ENCODE assay signal across 24 mouse cellular contexts in genomic region chr13:9418441-9418840, GRCm38 (mm10).
DNase-seq lines count a peak whose midpoint lies in the region; ATAC-seq lines count a peak whose summit lies in the region.
"Had no signal": no experiment of that assay in that cellular context is flagged by ENCODE, and none has a peak within 500 bp of the region (broad histone marks: within the 10 kb centered on the region; RNA-seq: fewer than 3 reads in every experiment).

No protein-coding gene starts in this region.

- H3K4me3 ChIP-seq in kidney, embryonic 14.5 days (ENCODE audit: low read length) = no peak overlapping the region
- H3K4me3 ChIP-seq: forebrain, embryonic 13.5 days; heart, embryonic 13.5 days; limb, embryonic 12.5 days; liver, embryonic 13.5 days; lung, embryonic 15.5 days; megakaryocyte, embryonic 14.5 days; neural tube, embryonic 12.5 days had no signal

- no peaks in the 10 kb centered on the region for H3K4me1 ChIP-seq in kidney, embryonic 14.5 days (ENCODE audit: control insufficient read depth, insufficient read depth, low read length)
- H3K4me1 ChIP-seq: forebrain, embryonic 13.5 days; limb, embryonic 12.5 days; neural tube, embryonic 12.5 days had no signal

- H3K36me3 ChIP-seq in kidney, embryonic 14.5 days (ENCODE audit: control insufficient read depth, insufficient read depth, low read length) = no peaks in the 10 kb centered on the region
- H3K36me3 ChIP-seq: heart, embryonic 13.5 days; limb, embryonic 12.5 days; liver, embryonic 13.5 days; lung, embryonic 15.5 days; neural tube, embryonic 12.5 days had no signal

- WGBS in kidney, embryonic 14.5 days = 94% methylated on average over 3 of the region's 3 CpGs

- no peaks in the 10 kb centered on the region for H3K27me3 ChIP-seq in kidney, embryonic 14.5 days (ENCODE audit: control insufficient read depth, insufficient read depth, low read length)
- H3K27me3 ChIP-seq: forebrain, embryonic 13.5 days; heart, embryonic 13.5 days; limb, embryonic 12.5 days; liver, embryonic 13.5 days; lung, embryonic 15.5 days; megakaryocyte, embryonic 14.5 days; neural tube, embryonic 12.5 days had no signal

- no peaks in the 10 kb centered on the region for H3K9me3 ChIP-seq in kidney, embryonic 14.5 days (ENCODE audit: control insufficient read depth, low read length)
- H3K9me3 ChIP-seq: forebrain, embryonic 13.5 days; heart, embryonic 13.5 days; limb, embryonic 12.5 days; liver, embryonic 13.5 days; lung, embryonic 15.5 days; megakaryocyte, embryonic 14.5 days; neural tube, embryonic 12.5 days had no signal

- no peak overlapping the region for H3K4me2 ChIP-seq in kidney, embryonic 14.5 days (replicated peaks; ENCODE audit: low read depth, low read length)
- H3K4me2 ChIP-seq: forebrain, embryonic 13.5 days; heart, embryonic 13.5 days; limb, embryonic 12.5 days; liver, embryonic 13.5 days; lung, embryonic 15.5 days; neural tube, embryonic 12.5 days had no signal

- no peak overlapping the region for H3K9ac ChIP-seq in kidney, embryonic 14.5 days (ENCODE audit: low read depth, low read length)
- H3K9ac ChIP-seq: forebrain, embryonic 13.5 days; heart, embryonic 13.5 days; limb, embryonic 12.5 days; liver, embryonic 13.5 days; lung, embryonic 15.5 days; neural tube, embryonic 12.5 days had no signal

- no peak for ATAC-seq in kidney, embryonic 14.5 days (ENCODE audit: low FRiP score, low TSS enrichment)
- ATAC-seq in megakaryocyte-erythroid progenitor cell, adult 5-6 weeks (replicated peaks; ENCODE audit: low FRiP score, low TSS enrichment, poor library complexity, severe bottlenecking) = no peak
- ATAC-seq: forebrain, embryonic 13.5 days; intestine, postnatal 0 days had no signal

- H3K27ac ChIP-seq in kidney, embryonic 14.5 days (ENCODE audit: low read depth, low read length) = no peak overlapping the region
- H3K27ac ChIP-seq: forebrain, embryonic 13.5 days; heart, embryonic 13.5 days; kidney, postnatal 0 days; limb, embryonic 12.5 days; liver, embryonic 13.5 days; lung, embryonic 15.5 days; neural tube, embryonic 12.5 days had no signal

- peak; percentile 13 to 24 for DNase-seq in kidney, postnatal 36 days
- peak; percentile 34 for DNase-seq in lung, postnatal 36 days
- no peak for DNase-seq in lung, postnatal 25 days (ENCODE audit: low spot score)
- DNase-seq in layer of hippocampus, adult 9-10 months (ENCODE audit: low spot score) = peak; percentile 18
- no peak for DNase-seq in B cell, adult 2 months
- DNase-seq: adrenal gland, adult 2 months; cerebellum, adult 2 months; cerebellum, postnatal 25 days; gastrocnemius, postnatal 10 days; heart, adult 18-20 months; heart, postnatal 14 days; liver, embryonic 13.5 days; midbrain, embryonic 14.5 days; thymus, postnatal 14 days had no signal

Comparison
In these comparisons a context has a peak if more than half of its experiments do, and no peak if none do; other contexts are left out.
1. DNase-seq: peak in kidney, postnatal 36 days (2 of 2), lung, postnatal 36 days (single experiment) and layer of hippocampus, adult 9-10 months (single experiment); none in lung, postnatal 25 days (single experiment) and B cell, adult 2 months (0 of 2).